Mouse (Mus musculus) cerebellum, postnatal 25 days (tissue): ENCODE data around the gene Olfr547.
"Not testable (repeated sequence)": the region's sequence is repeated elsewhere in the genome, so short reads cannot be mapped to it uniquely, and the experiment has no call there.

Experiments used
- DNase-seq, 2 experiments: peaks; one replicate each; pipeline ENCODE4 v3.0.0; 2021; ENCODE audit warnings: mixed read lengths in 2 of 2

The Olfr547 gene

GRCm38 (mm10) chr7:102534449-102534848, at the start of gene Olfr547:
TSS of gene Olfr547 (plus strand) at chr7:102534749.
- no peak for DNase-seq

GRCm38 (mm10) chr7:102484766-102485165, 49.8 kb upstream of the Olfr547 start:
- not testable (repeated sequence) for DNase-seq

GRCm38 (mm10) chr7:102486105-102486504, 48.4 kb upstream of the Olfr547 start:
- DNase-seq: no peak

GRCm38 (mm10) chr7:102488161-102488560, 46.4 kb upstream of the Olfr547 start, which contains the start of gene Olfr544:
TSS of gene Olfr544 (minus strand) at chr7:102488313.
- DNase-seq: no peak

- DNase-seq: not testable (repeated sequence)
Observed at GRCm38 (mm10) chr7:102494416-102494815, 40.1 kb upstream of the Olfr547 start.

- DNase-seq: no peak
Observed at GRCm38 (mm10) chr7:102499473-102499872, 35.1 kb upstream of the Olfr547 start, which contains the start of gene Olfr545. TSS of gene Olfr545 (minus strand) at chr7:102499573.

GRCm38 (mm10) chr7:102501986-102502385, 32.6 kb upstream of the Olfr547 start:
- peak; percentile 43 to 61 for DNase-seq

GRCm38 (mm10) chr7:102506848-102507247, 27.7 kb upstream of the Olfr547 start:
- DNase-seq: peak; percentile 80 to 87

GRCm38 (mm10) chr7:102508066-102508465, 26.5 kb upstream of the Olfr547 start:
- DNase-seq: no peak

- no peak for DNase-seq
Observed at GRCm38 (mm10) chr7:102508666-102509065, 25.9 kb upstream of the Olfr547 start.

- DNase-seq: no peak
Observed at GRCm38 (mm10) chr7:102509726-102510125, 24.8 kb upstream of the Olfr547 start.

GRCm38 (mm10) chr7:102511927-102512326, 22.6 kb upstream of the Olfr547 start:
- no peak for DNase-seq

GRCm38 (mm10) chr7:102512814-102513435, 21.6 kb upstream of the Olfr547 start:
- peak; percentile 92 to 96 for DNase-seq

- no peak for DNase-seq
Observed at GRCm38 (mm10) chr7:102514144-102514543, 20.4 kb upstream of the Olfr547 start.

GRCm38 (mm10) chr7:102516261-102517050, 18.1 kb upstream of the Olfr547 start:
- DNase-seq: peak; percentile 64 to 74

- peak; percentile 22 to 38 for DNase-seq
Observed at GRCm38 (mm10) chr7:102517051-102517335, 17.6 kb upstream of the Olfr547 start.

- no peak for DNase-seq
Observed at GRCm38 (mm10) chr7:102529052-102529451, 5.5 kb upstream of the Olfr547 start.

GRCm38 (mm10) chr7:102540596-102540995, 6.0 kb downstream of the Olfr547 start, which contains the start of gene Olfr548-ps1:
TSS of gene Olfr548-ps1 (plus strand) at chr7:102540896.
- no peak for DNase-seq

- no peak for DNase-seq
Observed at GRCm38 (mm10) chr7:102541251-102541650, 6.7 kb downstream of the Olfr547 start.

- DNase-seq: no peak
Observed at GRCm38 (mm10) chr7:102549570-102549969, 15.0 kb downstream of the Olfr547 start, which contains the start of gene Olfr549. TSS of gene Olfr549 (plus strand) at chr7:102549870.

GRCm38 (mm10) chr7:102553279-102553678, 18.7 kb downstream of the Olfr547 start:
- DNase-seq: no peak

- peak; percentile 37 to 71 for DNase-seq
Observed at GRCm38 (mm10) chr7:102564999-102565997, 30.7 kb downstream of the Olfr547 start, which contains the start of gene Trim21. TSS of gene Trim21 (minus strand) at chr7:102565486.

GRCm38 (mm10) chr7:102566219-102566618, 31.7 kb downstream of the Olfr547 start:
- DNase-seq: no peak
